In the genomic region with DNA sequence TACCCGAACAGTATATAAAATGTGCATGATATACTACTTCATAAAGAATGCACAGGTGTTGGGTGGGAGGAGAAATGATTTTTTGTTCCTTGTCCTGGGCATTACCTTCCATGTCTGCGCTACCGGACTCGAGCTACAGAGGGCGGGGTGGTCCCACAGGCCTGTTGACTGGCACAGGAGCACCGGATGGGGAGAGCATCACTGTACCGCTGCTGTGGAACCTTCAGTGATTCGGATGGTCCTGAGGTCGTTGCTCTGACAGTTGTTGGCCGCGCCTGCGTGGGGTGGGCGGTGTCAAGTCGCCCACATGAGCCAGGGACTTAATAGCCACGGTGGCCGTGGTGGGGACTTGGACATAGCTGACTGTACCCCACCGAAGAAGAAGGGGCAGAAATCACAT, we compare ENCODE assay signal across 27 mouse cellular contexts. TPM values are rescaled to one million over a fixed set of nuclear protein-coding genes. Genes with fewer than 3 reads are reported as not detected.
A peak's percentile ranks its signal among the peaks of the same experiment; 100 is the strongest.
DNase-seq lines count a peak whose midpoint lies in the region; ATAC-seq and TF ChIP-seq lines count a peak whose summit lies in the region.
"Had no signal": no experiment of that assay in that cellular context is flagged by ENCODE, and none has a peak within 500 bp of the region (broad histone marks: within the 10 kb centered on the region; RNA-seq: fewer than 3 reads in every experiment).

No protein-coding gene starts in this region.

- no peak overlapping the region for H3K9ac ChIP-seq in liver, postnatal 0 days (replicated peaks)
- H3K9ac ChIP-seq in liver, embryonic 12.5 days, result no peak overlapping the region
- H3K9ac ChIP-seq in stomach, postnatal 0 days (ENCODE audit: low read length), result no peak overlapping the region
- H3K9ac ChIP-seq: embryonic facial prominence, embryonic 15.5 days; forebrain, embryonic 15.5 days; heart, embryonic 15.5 days had no signal

- no peak overlapping the region for H3K27ac ChIP-seq in liver, postnatal 0 days (ENCODE audit: low read depth)
- no peak overlapping the region for H3K27ac ChIP-seq in liver, embryonic 12.5 days
- no peak overlapping the region for H3K27ac ChIP-seq in stomach, postnatal 0 days (replicated peaks)
- H3K27ac ChIP-seq: embryonic facial prominence, embryonic 15.5 days; forebrain, embryonic 15.5 days; heart, embryonic 15.5 days; layer of hippocampus, adult 2 months; midbrain, embryonic 10.5 days had no signal

- DNase-seq in embryo, embryonic 10 days (ENCODE audit: low spot score), result peak; percentile 13
- no peak for DNase-seq in embryo, embryonic 9.5 days (ENCODE audit: extremely low spot score)
- DNase-seq in liver, postnatal 0 days, result no peak
- DNase-seq in thymus, postnatal 14 days, result peak; percentile 24
- no peak for DNase-seq in thymus, postnatal 25 days
- no peak for DNase-seq in stomach, postnatal 0 days (ENCODE audit: low spot score)
- DNase-seq: adrenal gland, adult 2 months; cerebellum, adult 11-12 months; cerebellum, postnatal 10 days; gastrocnemius, postnatal 36 days; kidney, adult 9 months; kidney, postnatal 25 days had no signal

- TF ChIP-seq EP300 in liver, postnatal 0 days (IDR thresholded peaks at IDR 0.05; ENCODE audit: low read depth), result no peak
- no peak for TF ChIP-seq EP300 in stomach, postnatal 0 days (optimal IDR thresholded peaks at IDR 0.05)

- no peaks in the 10 kb centered on the region for H3K4me1 ChIP-seq in liver, postnatal 0 days (ENCODE audit: insufficient read depth)
- no peaks in the 10 kb centered on the region for H3K4me1 ChIP-seq in liver, embryonic 12.5 days
- H3K4me1 ChIP-seq in stomach, postnatal 0 days (replicated peaks; ENCODE audit: control insufficient read depth, insufficient read depth), result no peaks in the 10 kb centered on the region
- H3K4me1 ChIP-seq: embryonic facial prominence, embryonic 15.5 days; forebrain, embryonic 15.5 days; heart, embryonic 15.5 days; midbrain, embryonic 10.5 days had no signal

- no peaks in the 10 kb centered on the region for H3K9me3 ChIP-seq in liver, postnatal 0 days (ENCODE audit: low read length)
- no peaks in the 10 kb centered on the region for H3K9me3 ChIP-seq in liver, embryonic 12.5 days (replicated peaks)
- H3K9me3 ChIP-seq in stomach, postnatal 0 days (ENCODE audit: control insufficient read depth, low read length), result no peaks in the 10 kb centered on the region
- H3K9me3 ChIP-seq: embryonic facial prominence, embryonic 15.5 days; forebrain, embryonic 15.5 days; heart, embryonic 15.5 days; midbrain, embryonic 10.5 days had no signal

- no peaks in the 10 kb centered on the region for H3K36me3 ChIP-seq in liver, postnatal 0 days (replicated peaks; ENCODE audit: insufficient read depth, low read length)
- H3K36me3 ChIP-seq in liver, embryonic 12.5 days, result no peaks in the 10 kb centered on the region
- H3K36me3 ChIP-seq in stomach, postnatal 0 days (ENCODE audit: control insufficient read depth, insufficient read depth, low read length), result no peaks in the 10 kb centered on the region
- H3K36me3 ChIP-seq: embryonic facial prominence, embryonic 15.5 days; forebrain, embryonic 15.5 days; heart, embryonic 15.5 days; midbrain, embryonic 10.5 days had no signal

- H3K4me2 ChIP-seq in liver, postnatal 0 days (ENCODE audit: low read depth, low read length), result no peak overlapping the region
- H3K4me2 ChIP-seq in liver, embryonic 12.5 days, result no peak overlapping the region
- H3K4me2 ChIP-seq in stomach, postnatal 0 days (replicated peaks; ENCODE audit: low read depth), result no peak overlapping the region
- H3K4me2 ChIP-seq: embryonic facial prominence, embryonic 15.5 days; forebrain, embryonic 15.5 days; heart, embryonic 15.5 days; liver, embryonic 11.5 days had no signal

- 53% methylated on average over 17 of the region's 17 CpGs for WGBS in liver, postnatal 0 days (ENCODE audit: insufficient replicate concordance)
- 49% methylated on average over 17 of the region's 17 CpGs for WGBS in liver, embryonic 12.5 days (ENCODE audit: insufficient replicate concordance)
- WGBS in stomach, postnatal 0 days, result 55% methylated on average over 17 of the region's 17 CpGs

- TF ChIP-seq CTCF in liver, postnatal 0 days (IDR thresholded peaks at IDR 0.05; ENCODE audit: low read depth), result 0 out of 2 replicates have a peak, but pooled peaks have one; percentile 10
- TF ChIP-seq CTCF in stomach, postnatal 0 days (IDR thresholded peaks at IDR 0.05; ENCODE audit: low read depth), result peak; percentile 28

- H3K27me3 ChIP-seq in liver, postnatal 0 days (ENCODE audit: insufficient read depth, low read length), result no peaks in the 10 kb centered on the region
- H3K27me3 ChIP-seq in liver, embryonic 12.5 days (replicated peaks), result 0 out of 2 replicates have a peak, but pooled peaks cover 8% of the 10 kb centered on the region
- H3K27me3 ChIP-seq in stomach, postnatal 0 days (ENCODE audit: control insufficient read depth, insufficient read depth, low read length), result no peaks in the 10 kb centered on the region
- H3K27me3 ChIP-seq: embryonic facial prominence, embryonic 15.5 days; forebrain, embryonic 15.5 days had no signal

- H3K4me3 ChIP-seq in liver, postnatal 0 days (ENCODE audit: low read depth, low read length), result no peak overlapping the region
- H3K4me3 ChIP-seq in liver, embryonic 12.5 days, result no peak overlapping the region
- no peak overlapping the region for H3K4me3 ChIP-seq in stomach, postnatal 0 days (ENCODE audit: low read depth, low read length)
- H3K4me3 ChIP-seq: embryonic facial prominence, embryonic 15.5 days; forebrain, embryonic 15.5 days; heart, embryonic 15.5 days; layer of hippocampus, adult 2 months; midbrain, embryonic 10.5 days; myocyte had no signal

- no peak for ATAC-seq in liver, postnatal 0 days
- ATAC-seq in liver, embryonic 12.5 days, result no peak
- no peak for ATAC-seq in stomach, postnatal 0 days (ENCODE audit: low FRiP score, low TSS enrichment)
- no peak for ATAC-seq in frontal cortex, adult (ENCODE audit: low TSS enrichment)
- ATAC-seq: forebrain, embryonic 15.5 days; hindbrain, embryonic 16.5 days; intestine, embryonic 16.5 days; midbrain, embryonic 16.5 days had no signal

RNA-seq across cellular contexts. Expression of gene Clec4f, which starts 29.2 kb away (rescaled TPM):
- polyA plus RNA-seq in liver, postnatal 0 days (2015; fragmentation: Nextera tagmentation; extraction: Ambion mirVana), result 72.5 and 75.0 TPM in 2 replicates
- 2.1 and 2.9 TPM in 2 replicates for polyA plus RNA-seq in liver, embryonic 12.5 days (2016; fragmentation: Nextera tagmentation; extraction: Ambion mirVana)
- 0.11 and 0.15 TPM in 2 replicates for polyA plus RNA-seq in stomach, postnatal 0 days (2015; fragmentation: Nextera tagmentation; extraction: Ambion mirVana)
- polyA plus RNA-seq: adrenal gland, adult 2 months; embryonic facial prominence, embryonic 15.5 days; forebrain, embryonic 15.5 days; hindbrain, embryonic 16.5 days; limb, embryonic 11.5 days; midbrain, embryonic 10.5 days; midbrain, embryonic 16.5 days; myocyte; small intestine, adult 2 months had no signal

RNA-seq across cellular contexts. Expression of gene Cd207, which starts 50.9 kb away (rescaled TPM):
- 1.3 and 1.6 TPM in 2 replicates for polyA plus RNA-seq in liver, postnatal 0 days (2015; fragmentation: Nextera tagmentation; extraction: Ambion mirVana)
- 0.11 TPM in 1 of 2 replicates, not detected in the other for polyA plus RNA-seq in liver, embryonic 12.5 days (2016; fragmentation: Nextera tagmentation; extraction: Ambion mirVana)
- not detected in 2 replicates for polyA plus RNA-seq in stomach, postnatal 0 days (2015; fragmentation: Nextera tagmentation; extraction: Ambion mirVana)
- polyA plus RNA-seq: embryonic facial prominence, embryonic 15.5 days; forebrain, embryonic 15.5 days; hindbrain, embryonic 16.5 days; intestine, embryonic 16.5 days; limb, embryonic 11.5 days; liver, embryonic 11.5 days; lung, embryonic 16.5 days; midbrain, embryonic 10.5 days; midbrain, embryonic 16.5 days; myocyte; small intestine, adult 2 months had no signal

RNA-seq across cellular contexts. Expression of gene Stambp, which starts 54.3 kb away (rescaled TPM):
- polyA plus RNA-seq in liver, postnatal 0 days (2015; fragmentation: Nextera tagmentation; extraction: Ambion mirVana), result 8.6 and 9.1 TPM in 2 replicates
- 11.7 and 13.4 TPM in 2 replicates for polyA plus RNA-seq in liver, embryonic 12.5 days (2016; fragmentation: Nextera tagmentation; extraction: Ambion mirVana)
- 26.4 and 26.9 TPM in 2 replicates for polyA plus RNA-seq in stomach, postnatal 0 days (2015; fragmentation: Nextera tagmentation; extraction: Ambion mirVana)

Comparison
In these comparisons a context has a peak if more than half of its experiments do, and no peak if none do; other contexts are left out.
1. DNase-seq: peak in embryo, embryonic 10 days (single experiment) and thymus, postnatal 14 days (single experiment); none in embryo, embryonic 9.5 days (single experiment), liver, postnatal 0 days (single experiment), thymus, postnatal 25 days (single experiment) and stomach, postnatal 0 days (single experiment).
2. RNA of gene Clec4f, which starts 29.2 kb away (polyA plus RNA-seq): 72.5 to 75.0 TPM in liver, postnatal 0 days; 2.1 to 2.9 TPM in liver, embryonic 12.5 days and 0.11 to 0.15 TPM in stomach, postnatal 0 days; every median in the first group is over 10 times any median in the second.